Mouse (Mus musculus) megakaryocyte, adult 5-6 weeks (primary cell): Measurements from ENCODE around the gene Zfp335. TPM values are rescaled to one million over a fixed set of nuclear protein-coding genes. Genes with fewer than 3 reads are reported as not detected.
A peak's percentile ranks its signal among the peaks of the same experiment; 100 is the strongest.
"Not testable (repeated sequence)": the region's sequence is repeated elsewhere in the genome, so short reads cannot be mapped to it uniquely, and the experiment has no call there.

Experiments used
- ATAC-seq: 2 replicates; pipeline ENCODE4 v1.8.0; 2016; ENCODE audit warnings: mild to moderate bottlenecking, inconsistent platforms; ENCODE audit not compliant: poor library complexity, severe bottlenecking
- total RNA-seq, 2 experiments: library from RNA; stranded (forward) in 1 of 2; stranded (reverse) in 1 of 2; fragments of 153-499, 151-499 nt in 1 of 2; fragments of 221-1000, 200-1000 nt in 1 of 2; gene quantifications; 2 replicates each; pipeline versions ENCODE4 v1.2.3 to v1.2.4; 2015 to 2017

Zfp335 gene
- total RNA-seq, 2 experiments from 2014 or later, result 9.4 to 15.6 TPM

DNA sequence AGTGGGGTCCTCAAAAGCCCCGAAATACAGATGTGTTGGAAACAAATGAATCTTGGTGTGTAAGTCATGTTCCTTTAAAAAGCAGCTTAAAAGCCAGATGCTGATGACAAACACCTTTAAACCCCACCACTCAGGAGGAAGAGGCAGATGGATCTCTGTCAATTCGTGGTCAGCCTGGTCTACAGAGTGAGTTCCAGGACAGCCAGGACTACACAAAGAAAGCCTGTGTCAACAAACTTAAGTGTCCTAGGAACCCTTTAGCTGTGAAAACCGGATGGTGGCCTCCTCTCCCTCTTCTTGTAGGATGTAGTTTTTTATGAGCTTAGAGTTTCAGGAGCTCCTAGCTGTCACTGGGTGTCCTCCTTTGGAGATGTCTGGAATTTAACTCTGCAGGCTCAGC lies 37.9 kb downstream of the Zfp335 start:
- no peak for ATAC-seq

DNA sequence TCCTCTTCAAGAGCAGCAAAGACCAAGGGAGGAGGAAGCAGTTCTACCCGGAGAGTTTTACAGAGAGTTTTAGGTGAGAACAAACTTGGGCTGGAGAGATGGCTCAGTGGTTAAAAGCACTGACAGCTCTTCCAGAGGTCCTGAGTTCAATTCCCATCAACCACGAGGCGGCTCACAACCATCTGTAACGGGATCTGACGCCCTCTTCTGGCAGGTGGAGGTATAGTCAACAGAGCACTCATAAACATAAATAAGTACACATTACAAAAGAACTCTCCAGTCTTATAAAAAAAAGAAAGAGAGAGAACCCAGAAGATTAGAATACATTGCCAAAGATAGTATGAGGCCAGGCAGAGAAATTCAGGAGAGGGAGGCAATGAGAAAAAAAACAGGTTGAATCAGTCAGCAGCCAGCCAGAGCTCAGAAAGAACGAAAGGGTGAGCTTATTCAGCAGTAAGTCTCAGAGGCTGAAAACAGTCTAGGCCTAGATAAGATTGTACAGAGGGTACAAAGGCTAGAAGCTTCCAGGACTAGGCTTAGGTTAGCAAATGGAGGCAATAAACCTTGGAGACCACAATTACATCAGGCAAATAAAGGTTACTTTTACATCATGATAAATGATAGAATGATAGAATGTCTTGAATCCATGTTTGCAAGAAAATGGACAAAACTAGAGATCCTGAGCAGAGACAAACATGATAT lies 39.8 kb downstream of the Zfp335 start:
- no peak for ATAC-seq

DNA sequence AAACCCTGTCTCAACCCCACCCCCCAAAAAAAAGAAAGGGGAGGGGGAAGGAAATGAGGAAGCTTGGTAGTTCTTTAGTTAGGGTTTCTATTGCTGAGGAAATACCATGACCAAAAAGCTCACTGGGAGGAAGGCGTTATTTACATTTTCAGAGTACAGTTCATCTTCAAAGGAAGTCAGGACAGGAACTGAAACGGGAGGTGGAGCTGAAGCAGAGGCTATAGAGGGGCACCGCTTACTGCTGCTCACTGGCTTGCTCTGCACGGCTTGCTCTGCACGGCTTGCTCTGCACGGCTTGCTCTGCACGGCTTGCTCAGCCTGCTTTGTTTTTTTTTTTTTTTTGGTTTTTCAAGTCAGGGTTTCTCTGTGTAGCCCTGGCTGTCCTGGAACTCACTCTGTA lies 43.1 kb downstream of the Zfp335 start:
- peak; percentile 82 for ATAC-seq

DNA sequence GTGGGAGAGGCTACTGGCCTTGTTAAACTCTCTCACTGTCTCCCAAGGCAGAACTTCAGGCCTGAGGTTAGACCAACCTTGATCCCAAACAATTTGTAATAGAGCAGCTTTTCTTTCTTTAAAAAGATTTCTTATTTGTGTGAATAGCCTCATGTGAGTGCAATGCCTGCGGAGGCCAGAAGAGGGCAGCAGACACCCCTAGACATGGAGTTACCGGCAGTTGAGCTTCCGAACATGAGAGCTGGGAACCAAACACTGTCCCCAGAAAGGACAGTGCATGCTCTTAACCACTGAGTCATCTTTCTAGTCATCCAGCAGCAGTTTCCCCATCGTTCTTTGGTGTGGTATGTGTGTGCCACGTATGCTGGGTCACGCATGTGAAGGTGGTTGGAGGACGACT lies 44.0 kb downstream of the Zfp335 start:
- ATAC-seq, result no peak

DNA sequence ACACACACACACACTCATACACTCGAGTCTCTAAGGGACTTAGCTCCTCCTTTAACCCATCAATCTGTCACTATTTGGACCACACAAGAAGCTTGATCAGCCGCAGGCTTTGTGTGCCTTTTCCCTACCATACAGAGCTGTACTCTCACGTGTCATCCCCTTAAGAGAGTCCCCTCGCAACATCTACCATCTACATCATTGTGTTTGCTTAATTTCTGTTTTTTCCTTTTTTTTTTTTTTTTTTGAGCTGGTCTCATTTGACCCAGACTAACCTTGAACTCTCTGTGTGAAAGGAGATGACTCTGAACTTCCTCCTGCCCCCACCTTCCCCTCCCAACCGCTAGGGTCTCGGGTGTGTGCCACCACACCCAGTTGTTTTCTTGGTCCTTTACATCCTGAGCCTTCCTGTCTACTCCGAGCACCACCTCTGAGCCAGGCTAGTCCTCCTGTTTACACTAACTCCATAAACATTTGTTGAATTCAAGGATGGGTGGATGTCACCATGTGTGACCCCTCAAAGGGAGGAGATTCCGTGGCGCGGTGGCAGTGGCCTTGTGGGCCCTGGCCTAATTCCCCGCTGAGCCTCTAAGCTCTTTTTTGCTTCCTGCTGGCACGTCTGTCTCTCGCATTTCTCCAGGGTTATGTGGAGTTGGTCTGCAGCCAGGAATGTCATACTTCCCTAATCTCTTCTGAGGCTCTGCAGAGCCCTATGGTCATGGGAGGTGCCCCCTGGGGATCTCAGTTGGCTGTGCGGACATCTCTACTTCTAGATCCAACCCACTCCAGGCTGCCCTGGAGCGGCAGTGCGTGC lies 44.6 kb downstream of the Zfp335 start:
- ATAC-seq, result peak; percentile 57

DNA sequence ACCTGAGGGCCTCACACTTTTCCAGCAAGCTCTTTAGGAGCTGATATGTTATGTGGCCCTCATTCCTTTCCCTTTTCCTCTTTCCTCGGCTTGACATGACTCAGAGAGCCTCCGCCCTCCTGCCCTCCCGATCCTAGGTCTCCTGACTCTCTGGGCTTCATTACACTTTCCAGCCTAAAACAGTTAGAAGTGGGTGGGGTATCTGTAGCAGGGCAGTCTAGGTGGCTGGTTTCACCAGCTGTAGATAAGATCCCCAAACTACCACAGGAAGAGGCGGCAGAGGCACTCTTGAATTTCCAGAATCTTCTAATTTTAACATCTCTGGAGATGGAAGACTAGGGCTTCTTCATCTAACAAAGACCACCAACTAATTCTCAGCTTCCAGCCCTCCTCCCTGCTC lies 47.0 kb downstream of the Zfp335 start:
- ATAC-seq, result no peak

DNA sequence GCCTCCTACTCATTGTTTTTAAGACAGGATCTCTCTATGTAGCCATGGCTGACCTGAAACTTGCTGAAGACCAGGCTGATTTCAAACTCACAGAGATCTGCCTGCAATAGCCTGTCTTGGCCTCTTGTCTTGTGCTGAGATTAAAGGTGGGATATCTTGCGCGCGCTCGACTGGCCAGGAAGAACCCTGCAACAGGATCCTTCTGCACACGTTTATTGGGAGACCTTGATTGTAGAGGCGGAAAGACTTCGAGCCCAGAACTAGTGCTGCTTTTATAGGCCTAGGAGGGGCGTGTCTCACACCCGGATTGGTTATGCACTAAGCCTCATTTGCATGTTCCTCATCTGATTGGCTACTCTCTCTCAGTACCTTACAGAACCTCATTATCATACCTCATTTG lies 48.1 kb downstream of the Zfp335 start:
- not testable (repeated sequence) for ATAC-seq

DNA sequence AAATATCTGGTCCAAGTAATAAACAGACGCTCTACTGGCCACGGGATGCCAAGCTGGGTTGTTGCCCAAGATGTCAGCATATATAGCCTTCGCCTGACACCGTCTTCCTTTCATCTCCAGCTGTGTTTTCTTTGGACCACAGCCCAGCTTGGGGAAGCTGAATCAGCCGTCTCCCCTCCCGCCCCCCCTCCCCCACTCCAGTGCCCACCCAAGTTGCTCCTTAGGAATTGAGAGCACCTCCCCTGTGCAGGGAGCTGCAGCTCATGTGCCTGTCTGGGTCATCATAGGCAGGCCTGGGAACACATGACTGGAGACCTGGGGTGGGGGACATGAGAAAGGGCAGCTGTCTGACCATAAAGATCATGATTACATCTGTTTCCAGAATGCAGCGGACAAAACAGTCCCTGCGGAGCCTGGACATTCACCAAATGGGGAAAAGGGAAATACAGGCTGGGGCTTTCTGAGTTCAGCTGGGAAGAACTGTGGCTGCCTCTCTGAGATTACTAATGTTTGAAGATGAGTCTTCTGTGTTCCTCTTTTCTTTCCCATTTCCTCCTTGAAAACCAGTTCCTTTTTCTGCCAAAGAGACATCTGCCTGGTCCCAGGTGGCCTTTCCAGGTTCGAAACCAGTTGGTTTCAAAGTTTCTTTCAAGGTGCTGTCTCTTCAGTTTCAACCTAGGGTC lies 49.2 kb downstream of the Zfp335 start:
- peak; percentile 61 for ATAC-seq

DNA sequence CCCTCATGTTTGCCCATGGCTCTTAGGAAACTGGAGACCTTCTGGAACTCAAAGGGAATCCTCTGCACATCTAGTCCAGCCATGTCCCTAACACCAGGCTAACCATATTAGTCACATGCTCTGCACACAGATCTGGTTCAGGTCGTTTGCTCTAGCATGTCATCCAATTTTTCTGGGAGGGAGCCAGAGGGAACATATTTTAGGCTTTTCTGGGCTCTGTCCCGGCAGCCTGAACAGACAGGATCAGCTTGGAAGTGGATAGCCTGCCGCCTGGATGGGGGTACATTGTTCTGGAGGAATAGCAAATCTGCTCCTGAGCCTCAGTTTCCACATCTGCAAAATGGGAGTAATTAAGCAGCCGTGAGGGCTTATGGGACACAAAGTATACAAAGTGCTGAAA lies 50.5 kb downstream of the Zfp335 start:
- no peak for ATAC-seq

DNA sequence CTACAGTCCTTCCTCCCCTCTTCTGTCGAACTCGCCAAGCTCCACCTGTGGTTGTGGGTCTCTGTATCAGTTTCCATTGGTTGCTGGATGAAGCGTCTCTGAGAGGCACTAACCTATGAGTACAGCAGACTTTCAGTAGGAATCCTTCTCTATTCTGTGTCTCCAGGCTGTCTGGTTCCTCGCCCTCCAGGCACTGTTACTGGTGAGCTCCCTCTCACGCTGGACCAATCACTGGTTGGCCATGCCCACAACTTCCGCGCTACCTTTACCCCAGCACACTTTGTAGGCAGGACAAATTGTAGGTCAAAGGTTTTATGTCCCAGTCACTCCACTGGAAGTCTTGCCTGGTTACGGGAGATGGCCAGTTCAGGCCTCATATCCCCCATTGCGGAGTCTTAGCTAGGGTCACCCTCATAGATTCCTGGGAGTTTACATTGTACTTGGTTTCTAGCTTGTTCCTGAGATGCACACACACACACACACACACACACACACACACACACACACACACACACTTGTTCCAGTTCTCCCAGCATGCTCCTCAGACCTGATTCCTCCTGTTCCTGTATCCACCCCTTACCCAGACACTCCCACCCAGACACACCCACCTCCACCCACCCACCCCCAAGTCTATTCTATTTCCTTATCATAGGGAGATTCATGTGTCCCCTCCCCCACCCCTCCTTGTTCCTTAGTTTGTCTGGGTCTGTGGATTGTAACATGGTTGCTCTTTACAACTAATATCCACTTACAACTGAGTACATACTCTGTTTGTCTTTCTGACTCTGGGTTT lies 51.7 kb downstream of the Zfp335 start:
- no peak for ATAC-seq

DNA sequence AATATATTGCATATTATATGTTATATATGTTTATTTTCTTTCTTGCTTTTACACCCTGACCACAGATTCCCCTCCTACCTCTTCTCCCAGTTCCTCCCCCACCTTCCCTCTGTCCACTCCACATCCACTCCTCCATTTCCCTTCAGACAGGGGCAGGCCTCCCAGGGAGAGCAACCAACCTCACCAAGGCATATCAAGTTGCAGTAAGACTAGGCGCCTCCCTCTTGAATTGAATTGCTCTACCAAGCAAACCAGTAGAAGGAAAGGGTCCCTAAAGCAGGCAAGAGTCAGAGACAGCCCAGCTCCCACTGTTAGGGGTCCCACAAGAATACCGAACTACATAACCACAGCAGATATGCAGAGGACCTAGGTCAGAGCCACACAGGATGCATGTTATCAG lies 52.4 kb downstream of the Zfp335 start:
- no peak for ATAC-seq

DNA sequence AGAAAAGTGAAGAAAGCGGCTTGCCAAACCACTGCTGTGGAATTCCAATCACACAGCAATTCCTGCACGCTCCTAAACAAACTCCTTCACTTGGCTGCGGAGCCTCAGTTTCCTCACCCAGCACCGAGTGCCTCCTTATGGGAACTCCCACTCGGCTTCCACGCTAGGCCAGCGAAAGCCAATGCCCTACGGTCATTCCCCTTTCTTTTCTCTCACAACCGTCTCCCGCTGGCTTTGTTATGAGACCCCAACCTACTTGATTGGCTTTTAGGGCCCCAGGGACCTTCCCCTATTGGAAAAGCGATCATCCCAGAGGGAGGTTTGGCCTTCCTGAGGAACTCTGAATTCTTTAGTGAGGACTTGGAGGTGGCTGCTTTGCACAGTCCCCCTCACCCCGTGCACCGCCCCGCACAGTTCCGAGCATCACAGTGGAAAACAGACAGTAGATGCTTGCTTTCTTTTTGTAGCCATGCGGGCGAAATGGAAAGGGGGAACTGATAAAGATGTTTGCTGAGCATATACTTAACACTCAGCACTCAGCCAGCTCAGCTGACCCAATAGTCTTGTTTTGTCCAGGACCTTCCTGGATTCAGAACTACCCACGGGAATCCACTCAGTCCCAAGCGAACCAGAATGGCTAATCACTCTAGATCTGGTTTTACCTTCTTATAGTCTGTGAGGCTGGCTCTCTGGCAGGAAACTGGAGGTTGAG lies 53.6 kb downstream of the Zfp335 start:
- no peak for ATAC-seq

DNA sequence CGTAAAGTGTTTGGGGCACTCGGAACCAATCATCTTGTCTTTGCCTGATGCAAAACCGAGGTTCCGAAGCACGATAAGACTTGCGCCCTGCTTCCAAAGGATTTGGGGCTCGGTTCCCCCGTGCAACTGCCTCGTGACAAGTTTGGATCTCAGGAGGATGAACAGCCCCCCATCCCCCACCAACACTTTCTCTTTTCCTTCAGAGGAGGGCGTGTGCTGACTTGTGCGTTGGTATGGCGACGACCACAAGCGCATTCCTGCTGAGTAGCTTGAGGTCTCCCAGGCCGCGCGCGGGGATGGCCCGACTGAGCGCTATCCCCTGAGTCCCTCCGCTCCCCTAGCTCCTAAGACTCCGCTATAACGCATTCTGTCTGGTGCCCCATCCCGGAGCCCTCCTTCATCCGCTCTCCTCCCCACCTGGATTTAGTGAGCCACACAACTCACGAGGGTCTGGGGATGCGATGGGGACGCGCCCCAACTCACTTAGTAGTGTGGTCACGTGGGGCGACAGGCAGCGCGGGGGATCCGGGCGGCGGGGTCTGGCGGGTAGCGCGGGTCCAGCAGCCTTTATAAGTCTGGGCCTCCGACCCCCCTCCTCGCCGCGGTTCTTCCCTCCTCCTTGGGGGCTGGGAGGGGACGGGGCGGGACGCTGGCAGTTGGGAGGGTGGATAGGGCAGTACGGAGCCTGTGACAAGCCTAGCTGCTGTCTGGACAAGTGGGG lies 54.3 kb downstream of the Zfp335 start, which contains the start of gene Pltp:
Gene Pltp, minus strand, starts transcription at position 611 of the 721 bp plus-strand sequence.
- ATAC-seq, result peak; percentile 53

DNA sequence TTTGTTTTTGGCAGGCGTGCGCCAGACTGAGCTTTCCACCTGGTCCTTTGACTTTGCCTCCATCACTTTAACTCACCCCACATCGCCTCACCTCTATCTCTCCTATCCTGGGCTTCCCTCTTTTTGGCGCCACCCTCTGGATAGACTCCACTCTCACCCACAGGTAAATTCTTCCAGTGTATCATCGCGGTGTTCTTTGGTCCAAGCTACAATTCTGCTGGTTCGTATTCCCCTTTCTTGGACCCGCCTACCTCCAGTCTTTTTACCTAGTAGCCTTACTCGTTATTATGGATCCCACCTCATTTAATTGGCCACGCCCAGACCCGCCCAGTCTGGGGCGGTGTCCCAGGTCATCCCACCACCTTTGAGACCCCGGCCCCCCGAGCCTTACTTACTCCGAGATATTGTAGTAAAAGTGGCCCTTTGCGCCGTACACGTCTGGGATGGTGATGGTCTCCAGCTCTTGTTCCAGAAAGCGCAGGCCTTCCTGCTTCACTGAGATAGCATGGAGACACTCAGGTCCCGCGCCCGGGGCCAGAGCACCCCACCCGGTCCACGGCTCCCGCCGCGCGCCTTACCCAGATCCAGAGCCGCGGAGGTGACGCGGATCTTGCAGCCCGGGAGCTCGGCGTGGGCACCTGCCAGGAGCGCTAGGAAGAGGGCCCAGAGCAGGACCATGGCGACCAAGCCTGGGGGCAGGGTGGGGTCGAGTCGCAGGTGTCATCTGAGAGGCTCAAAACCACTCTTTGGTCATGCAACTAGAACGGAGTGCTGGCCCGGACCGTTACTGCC lies 55.1 kb downstream of the Zfp335 start:
- 0 out of 2 replicates have a peak, but pooled peaks have one; percentile 28 for ATAC-seq

DNA sequence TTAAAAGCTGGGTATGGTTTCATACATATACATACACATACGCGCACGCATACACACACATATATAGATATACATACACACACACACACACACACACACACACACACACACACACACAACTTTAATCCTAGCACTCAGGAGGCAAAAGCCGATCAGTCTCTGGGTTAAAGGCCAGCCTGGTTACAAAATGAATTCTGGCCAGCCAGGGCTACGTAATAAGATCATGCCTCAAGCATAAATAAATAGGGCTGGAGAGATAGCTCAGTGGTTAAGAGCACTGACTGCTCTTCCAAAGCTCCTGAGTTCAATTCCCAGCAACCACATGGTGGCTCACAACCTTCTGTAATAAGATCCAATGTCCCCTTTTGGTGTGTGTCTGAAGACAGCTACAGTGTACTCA lies 56.0 kb downstream of the Zfp335 start:
- not testable (repeated sequence) for ATAC-seq

DNA sequence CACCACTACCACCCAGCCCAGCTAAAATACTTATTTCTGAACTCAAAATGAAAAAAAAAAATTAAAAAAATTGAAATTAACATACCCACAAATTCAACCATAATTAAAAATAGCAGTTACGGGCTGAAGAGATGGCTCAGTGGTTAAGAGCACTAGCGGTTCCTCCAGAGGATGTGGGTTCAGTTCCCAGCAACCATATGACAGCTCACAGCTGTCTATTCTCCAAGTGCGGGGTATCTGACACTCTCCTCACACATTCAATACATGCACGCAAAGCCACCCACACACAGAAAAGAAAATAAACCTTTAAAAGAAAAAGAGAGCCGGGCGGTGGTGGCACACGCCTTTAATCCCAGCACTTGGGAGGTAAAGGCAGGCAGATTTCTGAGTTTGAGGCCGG lies 61.5 kb downstream of the Zfp335 start:
- ATAC-seq, result no peak

DNA sequence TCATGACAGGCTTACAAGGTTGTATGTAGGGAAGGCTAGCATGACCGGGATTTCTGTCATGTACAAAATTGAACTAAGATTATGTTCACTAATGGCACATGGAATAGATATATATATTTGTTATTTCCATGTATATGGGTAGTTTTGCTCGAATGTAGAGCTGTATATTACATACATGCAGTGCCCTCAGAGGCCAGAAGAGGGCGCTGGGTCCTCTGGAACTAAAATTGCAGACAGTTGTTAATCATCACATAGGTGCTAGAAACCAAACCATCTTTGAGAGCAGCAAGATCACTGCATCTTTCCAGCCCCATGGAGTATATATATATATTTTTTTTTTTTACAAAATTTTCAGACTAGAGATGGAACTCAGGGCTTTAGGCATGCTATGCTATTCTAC lies 65.8 kb downstream of the Zfp335 start:
- no peak for ATAC-seq
